Mouse (Mus musculus) intestine, embryonic 14.5 days (tissue): ENCODE data around the gene Spx. TPM values are rescaled to one million over a fixed set of nuclear protein-coding genes. Genes with fewer than 3 reads are reported as not detected.

Experiments used
- ATAC-seq: fragments of 200-750 bp; cut with Nextera tagmentation; replicated peaks from 2 replicates; pipeline ENCODE4 v1.8.0; 2017; ENCODE audit warnings: low read depth, moderate number of reproducible peaks, moderate TSS enrichment, moderate library complexity; ENCODE audit not compliant: low FRiP score, low TSS enrichment
- DNase-seq: peaks from one replicate; pipeline ENCODE4 v3.0.0-alpha.2; 2018; ENCODE audit warnings: low spot score
- H3K27ac ChIP-seq: fragments of 300-500 bp; sonication (generic); 2 replicates; pipeline ENCODE4 v1.5.1; 2014; ENCODE audit warnings: low read depth, mild to moderate bottlenecking, control low read depth
- H3K27me3 ChIP-seq: fragments of 300-500 bp; sonication (generic); replicated peaks from 2 replicates; pipeline ENCODE4 v1.6.1; 2014; ENCODE audit warnings: low read length, control low read depth; ENCODE audit not compliant: control insufficient read depth, insufficient read depth
- H3K36me3 ChIP-seq: fragments of 300-500 bp; sonication (generic); 2 replicates; pipeline ENCODE4 v1.6.1; 2014; ENCODE audit warnings: low read length, control low read depth; ENCODE audit not compliant: control insufficient read depth, insufficient read depth
- H3K4me1 ChIP-seq: fragments of 300-500 bp; sonication (generic); replicated peaks from 2 replicates; pipeline ENCODE4 v1.6.1; 2014; ENCODE audit warnings: low read length, control low read depth, mixed read lengths; ENCODE audit not compliant: control insufficient read depth, insufficient read depth
- H3K4me2 ChIP-seq: fragments of 300-500 bp; sonication (generic); 2 replicates; pipeline ENCODE4 v1.6.1; 2014; ENCODE audit warnings: low read length
- H3K4me3 ChIP-seq: fragments of 300-500 bp; sonication (generic); 2 replicates; pipeline ENCODE4 v1.5.1; 2014; ENCODE audit warnings: low read depth, low read length, control low read depth, mixed read lengths
- H3K9ac ChIP-seq: fragments of 300-500 bp; sonication (generic); 2 replicates; pipeline ENCODE4 v1.6.1; 2014; ENCODE audit warnings: mild to moderate bottlenecking, low read length
- H3K9me3 ChIP-seq: fragments of 300-500 bp; sonication (generic); 2 replicates; pipeline ENCODE4 v1.6.1; 2016; ENCODE audit warnings: low read length, control low read depth; ENCODE audit not compliant: control insufficient read depth
- WGBS: fragments of 180-500 bp; shearing (Covaris S2); extraction: QIAGEN DNeasy Blood & Tissue Kit; methylation state at CpG from one replicate; pipeline ENCODE4 v1.1.7; 2014; 5-methylcytosine and 5-hydroxymethylcytosine counted together
- polyA plus RNA-seq: library from polyadenylated mRNA; unstranded; fragments of >200 nt; fragmentation: Nextera tagmentation; extraction: Ambion mirVana; gene quantifications from 2 replicates; pipeline ENCODE4 v1.2.1, GENCODE M21; 2014

Spx gene
- polyA plus RNA-seq, 1 experiment from 2014 or later, result 0.50 TPM

DNA sequence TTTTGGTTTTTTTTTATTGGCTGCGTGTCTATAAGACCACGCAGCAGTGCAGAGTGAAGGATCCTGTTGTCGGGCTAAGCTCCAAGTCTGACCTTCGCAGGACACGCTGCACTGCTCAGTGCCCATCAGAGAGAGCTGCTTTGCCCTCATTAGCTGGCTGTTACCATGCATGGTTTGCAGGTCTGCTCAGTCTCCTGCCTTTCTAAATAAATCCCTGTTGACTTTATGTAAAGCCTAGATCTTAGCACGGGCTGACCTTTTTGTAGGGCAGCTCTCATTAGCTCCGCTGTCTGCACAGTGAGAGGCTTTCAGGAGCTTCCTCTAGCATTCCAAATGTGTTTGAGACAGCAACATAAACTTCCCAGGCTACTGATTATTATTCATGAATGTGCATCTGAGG is 44.8 kb downstream of the Spx start:
- Histone ChIP-seq H3K4me1 (peaks cover 6% of the 10 kb centered on the region; the same call in 1 of the 2 replicates), H3K9ac (no peak overlapping the region), H3K27me3 (no peaks in the 10 kb centered on the region), H3K36me3 (no peaks in the 10 kb centered on the region), H3K4me2 (no peak overlapping the region), H3K27ac (no peak overlapping the region), H3K9me3 (no peaks in the 10 kb centered on the region), H3K4me3 (no peak overlapping the region)
- no peak for ATAC-seq
- DNase-seq, result no peak
- 26% methylated on average over 7 of the region's 7 CpGs for WGBS

DNA sequence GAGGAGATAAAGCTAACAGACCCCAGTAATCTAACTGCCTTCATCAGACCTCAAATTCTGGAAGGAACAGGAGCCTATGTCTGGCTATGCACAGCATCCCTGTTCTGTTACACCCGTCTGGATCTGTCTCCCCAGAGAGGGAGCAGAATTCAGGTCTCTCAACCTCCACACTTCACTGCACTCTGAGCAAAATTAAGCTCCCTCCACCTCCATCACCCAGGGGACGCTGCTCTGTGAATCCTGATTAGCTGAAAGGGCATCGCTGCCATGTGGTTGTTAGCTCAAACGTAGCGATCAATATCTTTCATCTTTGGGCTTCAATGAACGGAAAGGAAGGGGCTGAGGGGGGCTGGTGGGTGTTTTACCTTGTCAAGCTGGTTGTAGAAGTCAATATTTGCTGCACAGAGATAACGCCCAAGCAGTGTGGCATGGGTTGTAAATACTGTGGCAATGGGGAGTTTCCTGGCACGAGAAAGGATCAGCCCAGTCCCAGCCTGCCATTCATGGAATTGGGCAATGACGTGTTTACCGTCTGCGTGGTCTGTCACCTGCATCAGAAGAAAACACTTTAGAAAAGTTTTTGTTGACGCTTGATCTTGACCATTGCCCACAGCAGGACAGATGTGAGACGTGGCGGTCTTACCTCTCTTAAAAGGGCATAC is 45.9 kb downstream of the Spx start:
- WGBS, result 69% methylated on average over 14 of the region's 14 CpGs
- Histone ChIP-seq H3K9me3 (no peaks in the 10 kb centered on the region), H3K4me1 (peaks cover 6% of the 10 kb centered on the region; the same call in 1 of the 2 replicates), H3K27me3 (no peaks in the 10 kb centered on the region), H3K4me3 (no peak overlapping the region), H3K27ac (no peak overlapping the region), H3K36me3 (no peaks in the 10 kb centered on the region), H3K4me2 (no peak overlapping the region), H3K9ac (no peak overlapping the region)
- ATAC-seq, result no peak
- no peak for DNase-seq

DNA sequence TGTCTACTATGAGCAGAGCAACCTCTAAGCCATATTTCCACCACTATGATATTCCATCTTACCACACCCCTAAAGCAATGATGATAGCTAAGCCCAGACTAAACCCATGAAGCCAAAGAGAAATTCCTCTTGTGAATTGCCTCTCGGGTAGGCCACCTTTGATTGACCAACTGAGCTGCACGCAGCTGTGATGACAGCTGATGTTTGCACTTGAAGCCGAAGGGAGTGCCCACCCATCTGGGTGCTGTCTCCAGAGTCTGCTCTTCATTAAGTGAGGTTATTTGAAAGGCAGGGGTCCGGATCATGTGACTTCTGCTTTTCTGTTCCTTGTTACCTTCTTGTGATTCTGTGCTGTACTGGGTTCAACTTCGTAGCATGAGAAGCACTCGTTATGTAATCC is 49.0 kb downstream of the Spx start:
- DNase-seq (no peak), ATAC-seq (no peak)
- Histone ChIP-seq H3K27me3 (no peaks in the 10 kb centered on the region), H3K9me3 (no peaks in the 10 kb centered on the region), H3K4me1 (peaks cover 6% of the 10 kb centered on the region; the same call in 1 of the 2 replicates), H3K27ac (no peak overlapping the region), H3K4me3 (no peak overlapping the region), H3K36me3 (no peaks in the 10 kb centered on the region), H3K4me2 (no peak overlapping the region), H3K9ac (no peak overlapping the region)
- WGBS, result 76% methylated on average over 6 of the region's 6 CpGs

Other genes with a start within 250 kb of the Spx start
- gene Slco1a6, start 204.9 kb upstream of the Spx start, polyA plus RNA-seq, result 0.26 TPM in 1 of 2 replicates, not detected in the other
- gene Iapp, start 115.0 kb upstream of the Spx start, polyA plus RNA-seq, result 0.81 and 34.1 TPM in 2 replicates
- gene Slco1a5, start 90.5 kb upstream of the Spx start, polyA plus RNA-seq, result 0.22 TPM in 1 of 2 replicates, not detected in the other
- 14.2 and 15.5 TPM in 2 replicates for gene Pyroxd1, start 67.8 kb upstream of the Spx start, polyA plus RNA-seq
- gene Recql, start 26.4 kb upstream of the Spx start, polyA plus RNA-seq, result 25.0 and 26.5 TPM in 2 replicates
- 93.3 and 97.0 TPM in 2 replicates for gene Golt1b, start 26.2 kb upstream of the Spx start, polyA plus RNA-seq
- gene Gys2, start 59.7 kb downstream of the Spx start, polyA plus RNA-seq, result not detected in 2 replicates
- gene Ldhb, start 94.5 kb downstream of the Spx start, polyA plus RNA-seq, result 149 and 183 TPM in 2 replicates
- gene Kcnj8, start 158.2 kb downstream of the Spx start, polyA plus RNA-seq, result 52.2 and 55.3 TPM in 2 replicates